Mouse (Mus musculus) heart, embryonic 15.5 days (tissue): ENCODE data around the gene Hist1h4c. TPM values are rescaled to one million over a fixed set of nuclear protein-coding genes. Genes with fewer than 3 reads are reported as not detected.

Experiments used
- ATAC-seq: fragments of 200-750 bp; cut with Nextera tagmentation; replicated peaks from 2 replicates; pipeline ENCODE4 v1.8.0; 2017; ENCODE audit warnings: low read depth, moderate TSS enrichment; ENCODE audit not compliant: insufficient number of reproducible peaks, insufficient read depth, low FRiP score
- H3K27ac ChIP-seq: fragments of 300-500 bp; sonication (generic); 2 replicates; pipeline ENCODE4 v1.5.1; 2015; ENCODE audit warnings: mild to moderate bottlenecking, inconsistent platforms
- H3K27me3 ChIP-seq: fragments of 300-500 bp; sonication (generic); 2 replicates; pipeline ENCODE4 v1.6.1; 2015; ENCODE audit warnings: inconsistent platforms
- H3K36me3 ChIP-seq: fragments of 300-500 bp; sonication (generic); 2 replicates; pipeline ENCODE4 v1.6.1; 2015; ENCODE audit warnings: mild to moderate bottlenecking, inconsistent platforms
- H3K4me1 ChIP-seq: fragments of 300-500 bp; sonication (generic); replicated peaks from 2 replicates; pipeline ENCODE4 v1.6.1; 2015; ENCODE audit warnings: inconsistent platforms
- H3K4me2 ChIP-seq: fragments of 300-500 bp; sonication (generic); 2 replicates; pipeline ENCODE4 v1.6.1; 2015; ENCODE audit warnings: inconsistent platforms, mild to moderate bottlenecking, moderate library complexity
- H3K4me3 ChIP-seq: fragments of 300-500 bp; sonication (generic); 2 replicates; pipeline ENCODE4 v1.5.1; 2015; ENCODE audit warnings: mild to moderate bottlenecking, inconsistent platforms
- H3K9ac ChIP-seq: fragments of 300-500 bp; sonication (generic); 2 replicates; pipeline ENCODE4 v1.6.1; 2015; ENCODE audit warnings: mild to moderate bottlenecking, inconsistent platforms
- H3K9me3 ChIP-seq: fragments of 300-500 bp; sonication (generic); replicated peaks from 2 replicates; pipeline ENCODE4 v1.6.1; 2016; ENCODE audit warnings: inconsistent platforms
- WGBS: fragments of 180-500 bp; shearing (Covaris S2); methylation state at CpG from one replicate; pipeline ENCODE4 v1.1.7; 2015; ENCODE audit warnings: mixed read lengths; 5-methylcytosine and 5-hydroxymethylcytosine counted together
- polyA plus RNA-seq: library from polyadenylated mRNA; unstranded; fragments of >200 nt; fragmentation: Nextera tagmentation; extraction: Ambion mirVana; gene quantifications from 2 replicates; pipeline ENCODE4 v1.2.1, GENCODE M21; 2015

Hist1h4c gene
- polyA plus RNA-seq, 1 experiment from 2014 or later, result 2.4 TPM

GRCm38 (mm10) chr13:23740256-23740840, 42.1 kb upstream of the Hist1h4c start:
- Histone ChIP-seq H3K9me3 (no peaks in the 10 kb centered on the region), H3K27me3 (no peaks in the 10 kb centered on the region), H3K36me3 (no peaks in the 10 kb centered on the region), H3K4me2 (peak overlapping the region; percentile 97), H3K27ac (peak overlapping the region; percentile 99), H3K4me3 (peak overlapping the region; percentile 74), H3K9ac (peak overlapping the region; percentile 92), H3K4me1 (peaks cover 25% of the 10 kb centered on the region)
- no peak for ATAC-seq
- 28% methylated on average over 13 of the region's 13 CpGs for WGBS

GRCm38 (mm10) chr13:23739922-23740252, 41.6 kb upstream of the Hist1h4c start:
- peaks cover 25% of the 10 kb centered on the region for H3K4me1 ChIP-seq
- peak overlapping the region; percentile 97 for H3K4me2 ChIP-seq
- no peaks in the 10 kb centered on the region for H3K9me3 ChIP-seq
- H3K36me3 ChIP-seq, result no peaks in the 10 kb centered on the region
- WGBS, result under 1% methylated on average over 14 of the region's 14 CpGs
- peak overlapping the region; percentile 99 for H3K27ac ChIP-seq
- H3K27me3 ChIP-seq, result no peaks in the 10 kb centered on the region
- peak overlapping the region; percentile 74 for H3K4me3 ChIP-seq
- no peak; the same call in 1 of the 2 replicates for ATAC-seq
- H3K9ac ChIP-seq, result peak overlapping the region; percentile 92

- Histone ChIP-seq H3K27ac (peak overlapping the region; percentile 99), H3K9ac (peak overlapping the region; percentile 92), H3K4me3 (peak overlapping the region; percentile 74), H3K4me2 (peak overlapping the region; percentile 97), H3K27me3 (no peaks in the 10 kb centered on the region), H3K9me3 (no peaks in the 10 kb centered on the region), H3K36me3 (no peaks in the 10 kb centered on the region), H3K4me1 (peaks cover 21% of the 10 kb centered on the region)
- WGBS, result 0% methylated on average over 39 of the region's 39 CpGs
- ATAC-seq, result peak; percentile 88
Measured at GRCm38 (mm10) chr13:23739069-23739921, 41.0 kb upstream of the Hist1h4c start.

GRCm38 (mm10) chr13:23738677-23739068, 40.4 kb upstream of the Hist1h4c start, which contains the start of gene Hist1h1c:
Hist1h1c (plus strand) TSS chr13:23738808.
- WGBS, result under 1% methylated on average over 38 of the region's 38 CpGs
- no peaks in the 10 kb centered on the region for H3K36me3 ChIP-seq
- peak within 1 kb of the TSS; percentile 99 for H3K27ac ChIP-seq
- H3K9me3 ChIP-seq, result no peaks in the 10 kb centered on the region
- peak within 1 kb of the TSS; percentile 97 for H3K4me2 ChIP-seq
- H3K9ac ChIP-seq, result peak within 1 kb of the TSS; percentile 92
- H3K4me1 ChIP-seq, result peaks cover 19% of the 10 kb centered on the region
- peak; percentile 91 for ATAC-seq
- H3K4me3 ChIP-seq, result peak within 1 kb of the TSS; percentile 74
- no peaks in the 10 kb centered on the region for H3K27me3 ChIP-seq

- Histone ChIP-seq H3K27ac (peak overlapping the region; percentile 99), H3K9ac (peak overlapping the region; percentile 92; the same call in 1 of the 2 replicates), H3K4me3 (peak overlapping the region; percentile 74), H3K27me3 (no peaks in the 10 kb centered on the region), H3K4me2 (peak overlapping the region; percentile 97), H3K9me3 (no peaks in the 10 kb centered on the region), H3K36me3 (no peaks in the 10 kb centered on the region), H3K4me1 (peaks cover 19% of the 10 kb centered on the region)
- WGBS, result 23% methylated on average over 4 of the region's 4 CpGs
- no peak for ATAC-seq
Measured at GRCm38 (mm10) chr13:23738041-23738440, 39.8 kb upstream of the Hist1h4c start.

GRCm38 (mm10) chr13:23737091-23737490, 38.8 kb upstream of the Hist1h4c start:
- 86% methylated on average over 5 of the region's 5 CpGs for WGBS
- ATAC-seq, result no peak
- Histone ChIP-seq H3K9ac (no peak overlapping the region), H3K4me3 (no peak overlapping the region), H3K4me2 (no peak overlapping the region), H3K27ac (no peak overlapping the region), H3K9me3 (no peaks in the 10 kb centered on the region), H3K36me3 (no peaks in the 10 kb centered on the region), H3K27me3 (no peaks in the 10 kb centered on the region), H3K4me1 (peaks cover 20% of the 10 kb centered on the region)

- H3K4me2 ChIP-seq, result no peak overlapping the region
- H3K4me1 ChIP-seq, result peaks cover 6% of the 10 kb centered on the region
- H3K9ac ChIP-seq, result no peak overlapping the region
- H3K27ac ChIP-seq, result no peak overlapping the region
- no peaks in the 10 kb centered on the region for H3K9me3 ChIP-seq
- no peaks in the 10 kb centered on the region for H3K36me3 ChIP-seq
- H3K27me3 ChIP-seq, result no peaks in the 10 kb centered on the region
- WGBS, result 22% methylated on average over 8 of the region's 8 CpGs
- no peak for ATAC-seq
- H3K4me3 ChIP-seq, result no peak overlapping the region
Measured at GRCm38 (mm10) chr13:23732156-23732804, 34.0 kb upstream of the Hist1h4c start.

GRCm38 (mm10) chr13:23730479-23730878, 32.2 kb upstream of the Hist1h4c start:
- Histone ChIP-seq H3K36me3 (no peaks in the 10 kb centered on the region), H3K9ac (no peak overlapping the region), H3K4me1 (peaks cover 6% of the 10 kb centered on the region), H3K4me3 (no peak overlapping the region), H3K27ac (no peak overlapping the region), H3K27me3 (no peaks in the 10 kb centered on the region), H3K4me2 (no peak overlapping the region), H3K9me3 (no peaks in the 10 kb centered on the region)
- no peak for ATAC-seq
- 13% methylated on average over 8 of the region's 8 CpGs for WGBS

- no peak overlapping the region for H3K27ac ChIP-seq
- no peaks in the 10 kb centered on the region for H3K27me3 ChIP-seq
- H3K4me1 ChIP-seq, result peaks cover 6% of the 10 kb centered on the region
- H3K4me2 ChIP-seq, result no peak overlapping the region
- no peak overlapping the region for H3K4me3 ChIP-seq
- no peak for ATAC-seq
- H3K36me3 ChIP-seq, result no peaks in the 10 kb centered on the region
- H3K9ac ChIP-seq, result no peak overlapping the region
- H3K9me3 ChIP-seq, result no peaks in the 10 kb centered on the region
- 92% methylated on average over 5 of the region's 5 CpGs for WGBS
Measured at GRCm38 (mm10) chr13:23729706-23730105, 31.5 kb upstream of the Hist1h4c start.

- Histone ChIP-seq H3K4me2 (no peak overlapping the region), H3K36me3 (no peaks in the 10 kb centered on the region), H3K4me1 (peaks cover 7% of the 10 kb centered on the region), H3K27me3 (no peaks in the 10 kb centered on the region), H3K4me3 (no peak overlapping the region), H3K9ac (no peak overlapping the region), H3K9me3 (no peaks in the 10 kb centered on the region), H3K27ac (0 out of 2 replicates have a peak overlapping the region, but pooled peaks have one; percentile 1)
- WGBS, result 82% methylated on average over 9 of the region's 9 CpGs
- no peak for ATAC-seq
Measured at GRCm38 (mm10) chr13:23729192-23729525, 30.9 kb upstream of the Hist1h4c start.

- Histone ChIP-seq H3K4me2 (no peak overlapping the region), H3K27ac (0 out of 2 replicates have a peak overlapping the region, but pooled peaks have one; percentile 1), H3K36me3 (no peaks in the 10 kb centered on the region), H3K4me1 (peaks cover 9% of the 10 kb centered on the region), H3K27me3 (no peaks in the 10 kb centered on the region), H3K9ac (no peak overlapping the region), H3K4me3 (no peak overlapping the region), H3K9me3 (no peaks in the 10 kb centered on the region)
- ATAC-seq, result no peak
- 70% methylated on average over 18 of the region's 18 CpGs for WGBS
Measured at GRCm38 (mm10) chr13:23728472-23729191, 30.4 kb upstream of the Hist1h4c start.
